Mouse (Mus musculus) olfactory bulb, adult 2 months (tissue): ENCODE results near the gene Nelfcd.

Experiments
- CTCF ChIP-seq: fragments of 200-500 bp; IDR thresholded peaks from 2 replicates; pipeline ENCODE4 v1.5.1; 2012; ENCODE audit warnings: low read depth, mild to moderate bottlenecking, low read length, moderate library complexity; ENCODE audit not compliant: insufficient read depth
- POLR2A ChIP-seq: fragments of 200-500 bp; IDR thresholded peaks from 2 replicates; pipeline ENCODE4 v1.6.1; 2012; ENCODE audit warnings: mild to moderate bottlenecking, low read depth, low read length, moderate library complexity; ENCODE audit not compliant: insufficient read depth

- no peak for TF ChIP-seq CTCF
- no peak for TF ChIP-seq POLR2A
These were observed 23.8 kb downstream of the Nelfcd start for GRCm38 (mm10) chr2:174439450-174439838.
